Mouse (Mus musculus): ENCODE data around the gene Ube2e2. TPM values are rescaled to one million over a fixed set of nuclear protein-coding genes. Genes with fewer than 3 reads are reported as not detected.

The Ube2e2 gene
- total RNA-seq (2022), result 10 to 100 TPM; 37.0 to 66.4 (median 46.0) TPM

- no peak for DNase-seq
Measured at GRCm38 (mm10) chr14:18893947-18894445, at the start of gene Ube2e2. Gene Ube2e2 (minus strand): TSS chr14:18894267.

DNA sequence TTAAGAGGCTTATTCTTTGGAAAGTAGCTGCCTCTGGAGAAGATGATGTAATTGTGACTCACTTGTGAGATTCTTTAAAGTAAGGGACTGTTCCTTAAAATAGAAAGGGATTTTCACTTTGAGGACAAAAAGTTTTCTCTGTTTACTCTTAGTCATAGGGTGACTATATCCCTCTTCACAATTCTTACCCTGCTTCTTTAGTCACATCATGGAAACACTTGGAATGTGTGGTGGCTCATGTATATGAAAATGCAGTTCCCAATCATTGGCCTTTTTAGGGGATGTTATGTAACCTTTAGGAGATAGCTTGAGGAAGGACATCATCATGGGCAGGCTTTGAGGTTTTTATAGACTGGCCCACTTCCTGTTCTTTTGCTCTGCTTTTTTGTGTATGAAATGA lies 46.0 kb upstream of the Ube2e2 start:
- DNase-seq, result no peak

DNA sequence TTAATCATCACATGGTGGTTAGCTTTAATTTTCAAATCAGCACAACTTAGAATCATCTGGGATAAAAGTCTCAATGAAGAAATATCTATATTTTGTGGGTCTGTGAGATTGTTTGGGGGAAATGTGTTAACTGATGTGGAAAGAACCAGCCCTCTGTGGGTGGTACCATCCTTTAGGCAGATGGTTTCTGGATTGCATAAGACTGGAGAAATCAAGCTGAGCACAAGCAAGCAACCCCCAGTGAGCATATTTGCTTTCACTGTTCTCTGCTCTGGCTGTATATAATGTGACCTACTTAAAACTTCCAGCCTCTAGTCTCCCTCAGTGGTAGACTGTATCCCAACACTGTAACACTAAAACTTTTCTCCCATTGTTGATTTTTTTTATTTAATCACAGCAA lies 9.5 kb upstream of the Ube2e2 start:
- DNase-seq, result no peak

GRCm38 (mm10) chr14:18893121-18893946 lies 733 bp downstream of the Ube2e2 start:
- DNase-seq, result peak; percentile 85

DNA sequence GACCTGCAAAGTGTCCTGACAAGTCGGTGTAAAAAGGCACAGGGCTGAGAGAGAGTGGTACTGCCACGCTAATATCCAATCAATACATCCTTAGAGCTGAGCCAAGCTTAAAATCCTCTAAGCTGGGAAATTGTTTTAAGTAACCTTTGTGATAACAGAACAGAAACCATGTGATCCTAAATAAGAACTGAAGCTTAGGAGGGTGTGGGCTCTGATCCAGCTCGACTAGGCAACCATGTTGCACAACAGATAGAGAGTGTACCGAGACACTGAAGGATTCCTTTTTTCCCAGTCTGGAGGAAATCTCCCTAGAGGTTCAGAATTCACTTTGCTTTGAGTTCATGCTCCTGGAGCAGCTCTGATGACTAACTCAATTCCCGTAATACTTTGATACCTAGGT lies 4.5 kb downstream of the Ube2e2 start:
- DNase-seq, result no peak

- no peak for DNase-seq
Measured at GRCm38 (mm10) chr14:18882493-18882892, 11.6 kb downstream of the Ube2e2 start.

GRCm38 (mm10) chr14:18870716-18871115 lies 23.4 kb downstream of the Ube2e2 start:
- no peak for DNase-seq

GRCm38 (mm10) chr14:18828661-18829060 lies 65.4 kb downstream of the Ube2e2 start:
- DNase-seq, result no peak

DNA sequence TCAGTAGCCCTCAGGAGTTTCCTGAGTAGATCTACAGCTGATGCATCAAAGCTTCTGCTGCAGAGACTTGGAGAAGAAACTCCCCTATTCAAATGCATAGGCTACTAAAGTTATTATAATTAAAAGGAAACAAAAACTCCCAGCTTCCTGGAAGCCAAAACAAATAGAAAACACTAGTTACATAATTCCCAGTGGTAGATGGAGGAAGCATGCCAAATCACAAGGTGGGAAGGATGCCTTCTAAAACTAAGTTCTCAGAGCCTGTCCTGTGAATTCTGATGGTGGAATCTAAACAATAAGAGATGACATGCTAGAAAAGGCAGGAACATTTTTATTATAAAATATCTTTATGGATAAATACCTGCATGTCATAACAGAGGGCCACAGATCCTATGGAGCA lies 67.3 kb downstream of the Ube2e2 start:
- no peak for DNase-seq

GRCm38 (mm10) chr14:18820713-18821112 lies 73.4 kb downstream of the Ube2e2 start:
- no peak for DNase-seq

- no peak for DNase-seq
Measured at GRCm38 (mm10) chr14:18796857-18797256, 97.2 kb downstream of the Ube2e2 start.

DNA sequence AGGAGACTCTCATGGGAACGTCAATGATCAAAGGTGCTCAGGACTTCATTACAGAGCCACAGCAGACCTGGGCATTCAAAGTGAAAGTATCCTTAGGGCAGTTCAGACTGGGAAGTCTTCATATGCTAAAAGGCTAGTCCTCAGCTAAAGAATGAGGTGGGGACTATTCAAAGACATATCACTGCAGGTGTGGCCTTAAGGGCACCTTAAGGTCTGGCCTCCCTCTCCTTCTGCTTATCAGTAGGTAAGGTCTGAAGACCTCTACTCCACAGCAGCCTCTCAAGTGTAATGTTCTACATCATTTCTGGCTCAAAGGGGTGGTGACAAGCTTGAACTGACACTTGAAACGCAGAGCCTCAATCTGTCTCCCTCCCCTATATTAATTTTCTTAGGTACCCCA lies 98.3 kb downstream of the Ube2e2 start:
- no peak for DNase-seq

GRCm38 (mm10) chr14:18778993-18779675 lies 114.9 kb downstream of the Ube2e2 start:
- DNase-seq, result no peak

- DNase-seq, result no peak
Measured at GRCm38 (mm10) chr14:18778241-18778640, 115.8 kb downstream of the Ube2e2 start.

- no peak for DNase-seq
Measured at GRCm38 (mm10) chr14:18776132-18776531, 117.9 kb downstream of the Ube2e2 start.

- peak; percentile 13 for DNase-seq
Measured at GRCm38 (mm10) chr14:18773724-18774123, 120.3 kb downstream of the Ube2e2 start.

DNA sequence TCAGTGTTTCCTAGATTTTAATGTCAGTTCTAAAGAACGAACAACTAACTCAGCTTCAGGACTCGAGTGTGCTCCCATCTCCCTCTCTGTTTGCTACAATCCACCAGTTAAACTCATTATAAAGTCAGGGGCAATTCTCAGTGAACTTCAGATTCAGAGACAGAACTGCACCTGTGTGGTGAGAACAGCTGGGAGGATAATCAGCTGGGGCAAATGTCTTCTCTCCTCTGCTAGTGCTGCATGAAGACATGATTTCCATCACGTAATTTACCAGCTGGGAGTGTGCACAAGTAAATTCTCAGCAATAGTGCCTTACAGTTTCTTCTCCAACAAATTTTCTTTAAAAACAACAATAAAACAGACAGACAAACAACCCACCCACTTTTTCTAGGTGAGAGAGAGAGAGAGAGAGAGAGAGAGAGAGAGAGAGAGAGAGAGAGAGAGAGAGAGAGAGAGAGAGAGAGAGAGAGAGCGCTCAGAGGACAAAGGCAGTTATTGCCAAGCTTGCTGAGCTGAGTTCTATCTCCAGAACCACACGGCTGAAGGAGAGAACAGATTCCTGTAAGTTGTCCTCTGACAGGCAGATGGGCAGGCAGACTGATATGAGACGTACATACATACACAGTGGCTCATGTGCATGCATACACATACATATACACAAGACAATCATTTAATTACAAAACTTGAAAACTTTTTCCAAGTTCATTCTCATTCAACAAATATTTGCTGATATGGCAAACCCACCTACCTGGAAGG lies 134.3 kb downstream of the Ube2e2 start:
- DNase-seq, result no peak

DNA sequence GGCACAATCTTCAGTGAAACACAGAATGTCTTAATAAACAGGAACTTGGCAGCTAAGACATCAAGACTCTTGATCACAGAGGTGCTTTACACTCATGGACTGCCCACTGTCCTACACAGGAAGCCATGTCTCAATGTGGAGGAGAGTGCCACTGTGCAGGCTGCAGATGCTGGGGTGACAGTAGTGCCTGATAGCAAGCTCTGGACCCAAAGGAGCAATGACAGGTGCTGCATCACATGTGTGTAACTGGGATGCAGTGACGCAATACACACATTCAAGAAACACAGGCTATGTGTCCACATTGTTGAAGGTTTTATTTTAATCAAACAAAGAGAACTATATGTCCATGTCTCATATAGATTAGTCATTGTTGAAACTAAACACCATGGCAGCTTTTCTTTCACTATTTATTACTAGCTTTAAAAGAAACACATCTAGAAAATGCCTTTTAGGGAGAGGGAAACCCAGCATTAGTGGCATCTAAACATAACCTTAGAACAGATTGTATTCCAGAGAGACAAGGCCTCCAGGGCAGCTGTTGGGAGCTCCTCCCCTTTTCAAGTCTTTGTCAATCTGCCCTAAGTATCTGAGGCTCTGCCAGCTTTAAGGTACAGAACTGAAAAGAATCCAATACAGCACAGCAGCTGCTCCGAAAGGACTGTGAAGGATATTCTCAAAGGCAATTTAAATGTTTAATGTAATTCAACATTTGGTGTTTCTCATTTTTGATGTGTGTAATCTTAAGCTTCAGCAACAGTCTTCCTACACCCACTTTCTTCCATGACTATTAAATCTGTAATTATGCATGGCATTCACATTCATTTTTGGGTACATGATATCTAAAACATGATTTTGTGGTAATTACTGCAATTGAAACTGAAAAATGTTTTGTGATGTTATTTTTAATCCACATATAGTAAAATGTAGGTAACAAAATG lies 135.2 kb downstream of the Ube2e2 start:
- no peak for DNase-seq

DNA sequence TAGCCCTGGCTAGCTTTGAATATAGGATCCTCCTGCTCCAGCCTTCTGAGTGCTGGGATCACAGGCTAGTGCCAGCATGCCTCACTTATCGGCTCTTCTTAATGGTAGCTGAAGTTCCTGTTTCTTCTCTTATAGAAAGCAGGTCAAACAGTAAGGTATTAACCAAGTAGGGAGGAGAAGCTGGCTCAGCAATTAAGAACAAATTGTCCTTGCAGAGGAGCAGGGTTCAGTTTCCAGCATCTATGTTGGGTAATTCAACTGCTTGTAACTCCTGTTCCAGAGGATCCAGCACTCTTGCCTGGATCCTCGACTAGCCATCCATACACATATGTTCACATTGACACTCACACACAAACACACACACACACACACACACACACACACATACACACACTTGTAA lies 136.1 kb downstream of the Ube2e2 start:
- DNase-seq, result no peak

GRCm38 (mm10) chr14:18755410-18755809 lies 138.7 kb downstream of the Ube2e2 start:
- no peak for DNase-seq

- DNase-seq, result no peak
Measured at GRCm38 (mm10) chr14:18754595-18754994, 139.5 kb downstream of the Ube2e2 start.

- no peak for DNase-seq
Measured at GRCm38 (mm10) chr14:18754001-18754400, 140.1 kb downstream of the Ube2e2 start.
